Mouse (Mus musculus) adrenal gland, adult 18-20 months (tissue): ENCODE measurements at regions not wholly inside any gene's neighbourhood (a gene's known extent, or its start where the extent isn't known, plus 50 kb on each side); places are given as distances from the start of the nearest gene placed in this dataset.
"Not testable (repeated sequence)": the region's sequence is repeated elsewhere in the genome, so short reads cannot be mapped to it uniquely, and the experiment has no call there.

Experiments
- DNase-seq, 2 experiments: peaks; one replicate each; pipeline ENCODE4 v3.0.0; 2021 to 2022; ENCODE audit warnings: low spot score in 2 of 2

DNA sequence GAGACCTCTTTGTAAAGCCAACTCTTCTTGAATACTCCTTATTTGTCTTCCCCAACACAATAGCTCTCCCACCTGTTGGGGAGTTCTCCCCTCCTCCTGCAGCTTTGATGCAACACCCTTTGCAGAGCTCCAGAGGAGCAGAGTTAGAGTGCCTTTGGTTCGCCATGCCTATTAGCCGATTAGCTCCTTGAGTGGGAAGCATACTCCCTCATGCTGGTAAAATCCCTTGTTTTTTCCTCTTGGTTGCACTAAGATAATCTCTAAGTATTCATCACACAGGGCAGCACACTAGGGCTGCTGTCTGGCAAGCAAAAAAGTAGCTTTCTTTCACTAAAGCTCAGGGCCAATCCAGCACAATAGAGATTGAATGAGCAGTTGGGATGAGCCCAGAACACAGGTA is 350.4 kb downstream of the Fut8 start:
- DNase-seq = no peak

DNA sequence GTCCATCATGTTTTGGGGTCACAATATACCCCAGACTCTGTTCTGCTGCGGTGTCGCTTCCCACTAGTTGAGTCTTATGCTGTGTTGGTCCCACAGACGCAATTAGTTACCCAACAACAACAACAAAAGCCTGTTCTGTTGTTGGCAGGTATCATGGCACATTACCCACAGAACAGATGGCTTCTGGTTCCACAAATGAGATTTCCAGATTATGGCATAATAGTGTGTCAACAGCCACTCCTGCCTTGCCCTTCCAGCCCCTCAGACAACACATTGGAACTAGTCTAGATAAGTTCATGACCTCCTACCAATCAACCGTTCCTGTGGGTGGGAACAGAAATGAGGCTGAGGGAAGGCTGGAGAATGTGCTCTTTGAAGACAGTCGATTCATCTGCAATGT is 351.5 kb downstream of the Fut8 start:
- no peak for DNase-seq

DNA sequence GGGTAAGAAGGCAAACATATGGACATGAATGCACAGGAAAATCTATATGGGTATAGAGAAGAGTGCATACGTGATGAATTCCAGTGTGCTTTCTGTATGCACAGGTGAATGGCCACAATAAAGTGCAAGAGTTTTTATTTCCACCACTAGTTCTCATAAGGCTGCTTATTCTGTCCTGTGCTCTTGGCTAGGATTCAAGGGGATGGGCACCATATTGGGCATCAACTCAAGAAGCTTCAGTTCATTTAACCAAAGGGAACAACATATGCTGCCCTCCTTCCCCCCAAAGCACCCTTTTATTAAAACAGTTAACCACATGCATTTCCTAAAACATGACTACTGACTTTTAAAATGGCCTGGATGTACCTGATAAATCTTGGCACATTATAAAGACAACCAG is 356.2 kb downstream of the Fut8 start:
- no peak for DNase-seq

DNA sequence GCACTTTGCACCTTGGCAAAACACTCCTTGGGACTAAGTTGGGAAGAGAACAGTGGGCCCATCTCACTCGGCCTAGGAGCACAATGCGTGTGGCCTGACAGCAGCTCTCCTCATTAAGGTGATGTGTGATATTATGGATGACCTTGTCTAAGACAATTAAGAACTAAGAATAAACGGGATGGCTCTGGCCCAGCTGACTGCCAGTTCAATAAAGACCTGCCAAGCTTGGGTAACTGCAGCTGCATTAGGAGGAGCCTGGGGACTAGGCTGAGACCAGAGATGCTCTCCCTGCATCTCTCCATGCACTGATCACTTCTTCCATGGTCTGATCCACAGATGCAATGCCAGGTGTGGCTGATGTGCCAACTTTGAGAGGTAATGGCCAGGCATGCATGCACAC is 356.7 kb downstream of the Fut8 start:
- no peak for DNase-seq

DNA sequence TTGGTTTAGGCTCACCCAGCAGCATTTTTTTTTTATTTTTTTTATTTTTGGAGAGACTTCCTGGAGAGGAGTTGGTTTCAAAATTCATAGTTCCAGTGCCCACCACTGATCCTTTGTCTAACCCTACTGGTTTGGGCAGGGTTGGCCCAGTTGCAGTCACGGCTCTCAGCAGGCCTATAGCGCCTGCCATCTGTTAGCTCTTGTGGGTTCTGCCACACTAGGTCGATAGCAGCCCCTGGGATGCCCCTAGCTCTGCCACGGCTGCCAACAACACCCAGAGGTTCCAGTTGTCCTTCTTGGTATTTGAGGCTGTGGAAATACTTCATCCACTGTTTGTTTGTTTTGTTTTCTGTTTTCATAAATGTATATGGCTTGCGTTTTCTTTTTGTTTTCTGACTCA is 357.9 kb downstream of the Fut8 start:
- no peak for DNase-seq

DNA sequence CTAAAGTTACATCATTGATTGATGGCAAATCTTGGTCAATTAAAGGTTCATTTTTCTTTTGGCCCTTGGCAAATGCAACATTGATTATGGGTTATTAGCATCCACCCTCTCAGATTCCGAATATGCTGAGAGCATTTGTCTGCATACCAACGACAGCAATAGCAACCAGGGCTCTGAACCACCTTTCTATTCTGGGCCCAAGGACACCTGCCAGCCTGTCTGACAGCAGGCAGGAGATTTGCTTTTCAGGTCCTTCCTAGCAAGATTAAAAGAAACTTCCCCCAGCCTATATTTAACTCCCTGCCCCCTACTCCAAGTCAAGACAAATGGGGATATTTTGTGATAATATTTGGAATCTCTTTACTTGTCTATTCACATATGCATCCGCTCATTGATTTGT is 358.8 kb downstream of the Fut8 start:
- no peak for DNase-seq

DNA sequence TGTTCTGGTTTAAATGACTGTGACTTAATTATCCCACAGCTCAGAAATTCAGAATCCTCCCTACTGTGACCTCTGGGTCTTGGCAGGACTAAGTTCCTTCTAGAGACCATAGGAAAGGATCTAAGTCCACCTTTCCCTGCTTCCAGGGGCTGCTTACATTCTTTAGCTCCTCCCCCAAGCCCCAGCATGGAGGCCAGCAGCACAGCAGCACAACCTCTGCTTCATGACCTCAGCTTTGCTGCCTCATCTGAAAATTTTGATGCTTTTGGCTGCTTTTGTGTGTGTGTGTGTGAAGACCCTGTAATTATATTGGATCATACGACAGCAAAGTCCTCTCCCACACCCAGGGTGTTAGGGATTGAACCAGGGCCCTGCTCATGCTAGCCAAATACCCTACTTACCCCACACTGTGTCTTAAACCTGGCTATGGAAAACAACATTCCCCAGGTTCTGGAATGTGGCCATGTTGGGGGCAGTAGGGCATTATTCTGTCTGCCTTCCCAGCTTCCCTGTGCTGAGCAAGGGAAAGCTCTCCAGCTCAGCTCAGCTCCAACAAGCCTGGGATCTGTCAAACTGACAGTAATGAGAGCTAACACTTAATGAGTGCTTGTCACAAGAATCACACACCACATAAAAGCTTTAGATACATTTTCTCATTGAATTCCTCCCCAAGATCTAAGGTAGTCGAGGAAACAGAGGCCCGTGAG is 359.9 kb downstream of the Fut8 start:
- DNase-seq = no peak

DNA sequence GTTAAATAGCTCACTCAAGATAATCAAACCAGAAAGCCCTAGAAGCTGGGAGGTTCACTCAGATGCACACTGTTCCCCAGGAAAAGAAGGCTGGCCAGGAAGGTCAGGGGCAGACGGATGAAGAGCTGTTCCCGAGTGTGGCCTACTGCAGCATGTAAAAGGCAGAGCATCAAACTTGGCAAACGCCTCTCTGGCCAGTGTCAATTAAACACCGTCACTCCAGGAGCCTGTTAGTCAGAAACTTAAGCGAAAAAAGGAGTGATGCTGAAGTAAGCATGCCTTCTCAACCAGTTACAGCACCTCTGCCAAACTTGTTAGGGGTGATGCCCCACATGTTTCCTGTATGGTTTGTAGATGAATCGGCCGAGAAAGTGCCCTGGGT is 360.4 kb downstream of the Fut8 start:
- no peak for DNase-seq

DNA sequence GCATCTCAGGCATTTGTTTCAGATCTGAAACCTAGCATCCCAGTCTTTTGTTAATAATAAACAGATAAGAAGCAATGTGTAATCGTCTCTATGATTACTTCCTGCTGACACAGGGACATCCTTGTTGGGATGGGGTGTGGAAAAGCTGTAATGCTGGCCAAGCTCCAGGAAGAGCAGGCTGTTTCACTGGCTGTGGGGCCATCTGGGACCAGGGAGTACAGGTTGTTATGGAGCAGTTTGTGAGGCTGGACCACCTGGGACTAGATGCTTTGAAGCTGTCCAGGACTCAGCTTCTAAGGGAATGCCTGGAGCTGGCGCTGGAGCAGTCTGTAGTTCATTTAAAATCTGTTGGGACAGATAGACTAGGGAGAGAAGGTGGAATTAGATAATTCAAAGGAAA is 361.5 kb downstream of the Fut8 start:
- DNase-seq = no peak

DNA sequence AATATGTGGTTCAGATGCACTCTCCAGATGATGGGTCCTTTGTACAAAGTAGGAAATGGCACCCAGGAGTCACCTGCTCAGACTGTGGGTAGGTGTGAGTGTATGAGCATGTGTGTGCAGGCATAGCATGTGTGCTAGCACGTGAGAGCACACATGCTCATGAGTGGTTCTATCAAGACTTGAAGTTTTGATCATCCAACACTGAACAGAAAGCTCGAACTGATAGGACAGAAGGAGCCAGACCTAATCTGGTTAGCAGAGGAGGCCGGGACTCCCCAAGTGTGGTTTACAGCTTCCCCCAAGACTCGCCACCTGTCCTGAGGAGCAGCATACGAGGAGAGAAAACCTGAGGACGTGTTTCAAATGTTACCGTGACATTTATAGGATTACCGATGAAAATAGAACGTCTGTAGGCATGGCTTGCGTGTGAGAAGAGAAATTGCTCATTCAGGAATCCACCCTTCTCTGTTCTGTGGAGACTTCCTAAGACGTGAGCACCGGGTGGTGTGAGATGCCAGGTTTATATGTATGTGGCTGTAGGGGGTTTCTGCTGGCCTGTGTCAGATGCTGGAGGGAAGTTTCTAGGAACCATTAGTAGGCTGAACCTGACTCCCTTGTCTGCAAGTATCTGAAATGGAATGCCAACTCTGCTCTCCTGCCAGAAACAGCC is 366.0 kb downstream of the Fut8 start:
- no peak for DNase-seq

DNA sequence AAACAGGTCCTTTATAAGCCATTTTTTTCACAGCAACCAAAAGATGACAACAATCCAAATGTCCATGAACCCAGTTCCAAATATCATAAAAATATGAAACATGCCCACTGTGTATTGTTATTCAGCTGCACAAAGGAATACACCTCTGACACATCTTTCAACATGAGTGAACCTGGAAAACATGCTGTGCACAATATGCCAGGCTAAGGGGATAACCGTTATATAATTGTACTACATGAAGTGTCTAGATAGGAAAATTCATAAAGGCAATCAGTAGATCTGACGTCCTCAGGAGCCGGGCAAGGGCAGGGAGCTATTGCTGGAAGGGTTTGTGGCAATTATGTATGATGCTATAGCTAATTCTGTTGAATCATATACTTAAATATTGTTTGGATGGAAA is 379.6 kb downstream of the Fut8 start:
- no peak for DNase-seq

DNA sequence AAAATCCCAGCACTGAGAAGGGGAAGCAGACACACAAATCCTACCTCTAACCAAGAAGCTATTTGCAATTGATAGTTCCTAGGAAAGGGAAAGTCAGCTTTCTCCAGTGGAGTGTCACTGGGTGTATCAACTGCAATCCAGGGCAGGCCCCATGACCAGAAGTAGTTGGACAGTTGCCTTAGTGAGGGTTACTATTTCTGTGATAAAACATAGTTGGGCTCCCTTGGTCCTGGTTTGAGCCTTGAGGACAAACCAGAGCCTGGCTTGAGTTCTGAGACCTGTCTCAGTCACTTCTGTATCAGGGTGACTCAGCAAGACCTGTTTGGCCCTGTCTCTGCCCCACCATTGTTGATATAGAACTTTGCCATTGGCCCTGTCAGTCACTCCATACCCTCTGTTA is 384.3 kb downstream of the Fut8 start:
- no peak for DNase-seq

DNA sequence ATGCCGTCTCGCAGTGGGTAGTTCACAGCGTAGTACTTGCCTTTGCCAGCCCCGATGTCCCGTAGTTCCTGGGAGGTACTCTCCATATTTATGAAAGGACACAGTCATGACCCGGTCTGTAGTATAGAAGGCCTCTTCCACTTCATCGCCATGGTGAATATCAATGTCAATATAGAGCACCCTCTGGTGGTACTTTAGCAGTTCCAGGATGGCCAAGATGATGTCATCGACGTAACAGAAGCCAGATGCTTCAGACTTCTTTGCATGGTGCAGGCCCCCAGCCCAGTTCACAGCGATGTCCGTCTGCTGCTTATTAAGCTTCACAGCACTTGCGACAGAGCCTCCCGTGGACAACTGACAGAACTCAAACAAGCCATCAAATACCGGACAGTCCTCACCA is 386.4 kb downstream of the Fut8 start:
- not testable (repeated sequence) for DNase-seq

DNA sequence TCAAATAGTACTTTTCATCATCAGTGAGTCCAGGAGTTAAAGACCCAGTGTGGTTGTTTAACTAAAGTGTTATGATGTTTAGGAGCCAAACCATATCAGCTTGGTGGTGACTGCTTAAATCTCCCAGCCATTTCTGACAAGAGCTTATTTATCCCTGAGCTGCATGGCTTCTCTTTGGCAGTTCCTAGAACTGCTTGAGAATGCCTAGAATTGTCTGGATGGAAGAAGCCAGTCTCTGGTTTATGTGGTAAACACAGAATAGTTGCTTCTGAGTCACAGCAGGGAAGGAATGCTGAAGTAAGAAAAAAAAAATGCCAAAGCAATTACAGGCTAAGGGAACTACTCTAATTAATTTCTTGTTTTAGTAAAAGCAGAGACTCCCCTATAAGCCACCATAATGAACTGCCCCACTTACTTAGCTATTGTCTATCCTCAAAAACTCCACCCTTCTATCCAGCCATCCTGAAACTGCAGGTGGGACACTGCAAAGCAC is 390.5 kb downstream of the Fut8 start:
- DNase-seq = no peak

DNA sequence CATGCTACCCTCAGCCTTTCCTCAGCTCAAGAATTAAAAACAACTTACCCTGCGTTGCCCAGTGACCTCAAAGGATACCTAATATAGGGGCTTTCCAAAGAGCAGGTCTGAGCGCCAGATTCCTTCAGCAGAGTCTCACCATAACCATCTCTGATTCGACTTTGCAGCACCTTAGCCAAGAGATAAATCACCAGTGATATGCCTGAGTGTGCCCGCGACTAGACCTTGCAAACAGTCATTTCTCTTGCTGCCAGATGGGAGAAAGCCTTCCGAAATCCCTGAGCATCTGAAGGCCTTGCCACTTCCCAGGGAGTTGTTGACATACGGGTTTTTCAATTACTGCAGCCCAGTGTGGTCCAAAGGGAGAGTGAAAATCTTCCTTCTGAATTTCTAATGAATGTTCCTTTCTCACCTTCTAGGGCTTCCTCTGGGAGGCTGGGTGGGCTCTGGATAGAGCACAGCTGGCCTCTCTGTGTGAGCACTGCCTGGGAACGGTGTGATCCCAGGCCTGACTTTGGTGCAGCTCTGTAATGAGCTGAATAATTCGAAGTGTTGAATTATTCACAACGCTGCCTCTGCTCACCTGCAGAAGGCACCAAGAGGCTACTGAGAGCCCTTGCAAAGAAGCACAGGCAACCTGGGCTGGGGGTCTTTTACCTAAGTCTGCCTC is 396.2 kb downstream of the Fut8 start:
- DNase-seq = no peak

DNA sequence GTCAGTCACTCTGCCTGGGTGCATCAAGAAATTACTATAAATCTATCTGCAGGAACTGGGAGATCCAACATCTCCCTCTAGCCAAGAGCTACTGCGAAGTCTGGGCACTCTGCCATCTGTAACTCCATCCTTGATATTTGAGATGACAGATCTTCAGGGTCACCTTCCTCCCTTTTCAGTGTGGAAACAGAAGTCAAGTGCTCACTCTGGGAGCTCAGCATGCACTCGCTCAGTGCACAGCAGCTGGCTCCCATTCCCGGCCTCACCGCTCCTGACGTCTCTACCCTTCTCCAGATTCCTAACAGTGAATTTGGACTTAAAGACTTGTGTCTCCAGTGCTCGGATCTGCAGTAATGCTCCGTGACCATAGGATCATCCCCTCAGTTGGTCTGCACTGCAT is 400.3 kb downstream of the Fut8 start:
- DNase-seq = peak; percentile 26 to 46

DNA sequence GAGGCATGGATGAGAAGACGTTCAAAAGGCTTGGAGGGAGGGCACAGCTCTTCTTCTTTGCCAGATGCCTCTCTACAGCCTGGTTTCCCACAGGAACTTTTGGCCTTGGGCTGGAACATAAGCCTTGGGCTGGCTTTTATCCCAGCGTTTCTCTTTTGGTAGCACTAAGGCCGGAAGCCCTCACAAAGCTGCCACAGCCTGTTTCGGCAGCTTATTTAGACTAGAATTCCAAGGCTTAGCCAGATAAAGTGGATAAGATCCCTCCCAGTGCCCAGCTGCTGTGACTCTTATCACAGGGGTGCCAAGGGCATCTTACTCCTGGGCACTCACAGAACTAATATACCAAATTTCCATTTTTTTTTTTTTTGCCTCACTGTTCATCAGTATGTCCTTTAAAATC is 404.4 kb downstream of the Fut8 start:
- DNase-seq = no peak

DNA sequence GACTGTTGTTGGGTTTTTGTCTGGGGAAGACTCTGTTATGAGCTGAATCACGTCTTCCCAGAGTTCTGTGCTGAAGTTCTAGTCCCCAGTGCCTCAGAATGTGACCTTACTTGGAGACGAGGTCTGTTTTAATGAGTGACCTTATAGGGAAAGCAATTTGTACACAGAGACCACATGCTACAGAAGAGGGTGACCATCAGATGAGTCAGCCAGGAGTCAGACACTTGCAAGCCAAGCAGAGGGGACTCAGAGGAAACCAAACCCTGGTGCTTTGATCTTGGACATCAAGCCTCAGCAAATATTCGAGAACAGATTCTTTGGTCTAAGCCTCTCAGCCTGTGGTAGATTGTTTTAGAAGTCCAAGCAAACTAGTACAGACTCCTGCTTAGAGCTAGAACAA is 409.9 kb downstream of the Fut8 start:
- DNase-seq = no peak

DNA sequence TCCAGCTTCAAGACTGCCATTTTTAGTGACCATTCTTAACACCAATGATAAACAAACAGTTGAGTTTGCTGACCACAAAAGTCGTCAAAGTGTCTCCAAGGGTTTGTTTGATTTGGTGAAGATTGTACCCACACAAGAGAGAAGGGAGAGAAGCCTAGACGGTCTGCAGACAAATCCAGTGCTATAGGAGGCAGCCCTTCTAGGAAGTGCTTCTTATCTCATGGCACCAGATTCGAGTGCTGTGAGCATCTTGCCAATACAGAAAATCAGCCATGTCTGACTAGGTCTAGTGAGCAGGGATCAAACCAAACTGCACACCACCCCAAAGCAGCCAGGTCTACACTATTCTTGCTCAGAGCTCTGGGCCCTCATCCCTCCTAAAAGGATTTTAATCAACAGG is 416.4 kb downstream of the Fut8 start:
- no peak for DNase-seq

DNA sequence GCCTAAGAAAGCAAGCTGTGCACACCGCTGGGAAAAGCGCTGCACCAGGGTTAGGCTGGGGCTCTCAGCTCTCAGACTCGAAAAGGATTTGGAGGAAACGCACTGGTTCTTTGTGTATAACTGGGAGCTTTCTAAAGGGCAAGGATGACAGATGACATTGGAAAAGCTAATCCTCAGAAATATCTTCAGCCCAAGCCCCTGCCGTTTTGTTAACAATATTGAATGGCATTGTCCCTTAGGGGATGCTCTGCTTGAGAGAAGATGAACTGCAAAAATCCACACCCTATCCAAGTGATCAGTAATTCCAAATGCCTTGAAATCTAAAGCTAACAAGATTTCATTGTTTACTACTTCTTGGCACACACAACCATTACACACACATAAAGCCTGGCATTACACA is 419.1 kb downstream of the Fut8 start:
- no peak for DNase-seq

DNA sequence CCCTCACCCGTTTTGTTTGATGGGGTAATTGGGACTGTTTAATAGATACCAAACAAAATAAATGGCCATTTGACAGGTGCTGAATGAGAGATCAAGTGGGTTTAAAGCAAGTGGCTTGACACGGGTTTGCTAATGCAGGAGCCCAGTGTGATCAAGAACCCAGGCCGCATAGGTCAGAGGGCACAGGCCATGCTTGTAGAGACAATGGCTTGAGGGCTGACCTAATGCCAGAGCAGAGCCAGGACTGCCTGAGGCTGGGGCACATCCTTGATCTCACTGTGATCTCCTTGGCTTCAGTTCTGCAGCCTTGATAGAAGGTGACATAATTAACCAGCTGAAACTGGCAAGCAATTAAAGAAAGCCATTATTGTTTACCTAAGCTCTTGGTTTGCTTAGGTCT is 420.0 kb downstream of the Fut8 start:
- no peak for DNase-seq

DNA sequence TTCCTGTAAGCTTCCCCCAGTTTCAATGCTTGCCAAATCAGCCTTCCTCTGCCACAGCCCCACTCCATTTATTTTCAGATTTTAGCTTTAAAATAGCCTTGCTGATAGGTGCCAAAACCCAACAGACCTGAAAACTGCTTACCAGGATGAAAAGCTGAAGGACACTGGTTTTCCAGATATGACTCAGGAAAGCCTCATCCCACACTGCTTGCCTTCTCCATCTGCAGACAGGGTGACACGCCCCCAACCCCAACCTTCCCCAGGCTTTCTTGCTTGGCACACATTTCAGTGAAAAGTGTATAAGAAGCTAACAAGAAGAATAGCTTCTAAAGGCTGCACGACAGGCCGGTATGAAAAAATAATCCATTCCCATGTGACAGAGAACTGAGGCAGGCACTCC is 425.3 kb downstream of the Fut8 start:
- no peak for DNase-seq
